7 mouse cellular contexts compared by ENCODE assay signal in the genomic region with DNA sequence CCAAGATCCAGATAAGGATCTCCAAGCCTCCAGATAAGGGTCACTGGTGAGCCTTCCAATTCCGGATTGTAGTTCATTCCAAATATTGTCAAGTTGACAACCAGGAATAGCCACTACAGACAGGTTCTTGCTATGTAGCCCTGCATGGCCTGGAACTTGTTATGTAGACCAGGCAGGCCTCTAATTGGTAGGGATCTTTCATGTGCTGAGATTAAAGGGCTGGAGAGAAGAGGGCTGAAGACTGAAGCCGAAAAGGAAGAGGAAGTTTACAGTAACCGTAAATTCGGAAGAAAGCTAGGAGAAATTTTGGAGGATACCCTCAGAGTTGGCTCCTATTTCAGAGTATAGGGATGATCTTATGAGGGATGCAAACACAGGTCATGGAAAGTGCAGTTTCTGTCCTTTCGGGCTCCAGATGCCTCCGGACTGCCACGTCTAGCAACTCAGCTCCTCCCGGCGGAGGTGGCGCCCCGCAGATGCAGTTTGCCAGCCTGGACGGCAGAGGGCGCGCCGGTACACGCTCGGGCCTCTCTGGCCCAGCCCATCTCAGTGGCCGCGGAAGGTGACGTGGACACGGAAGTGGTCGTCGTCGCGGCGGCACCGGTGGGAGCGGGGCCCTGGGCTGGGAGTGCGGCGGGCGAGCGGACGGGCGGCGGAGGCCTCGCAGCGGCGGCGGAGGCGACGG. TPM values are rescaled to one million over a fixed set of nuclear protein-coding genes. Genes with fewer than 3 reads are reported as not detected.
A peak's percentile ranks its signal among the peaks of the same experiment; 100 is the strongest.
DNase-seq lines count a peak whose midpoint lies in the region; ATAC-seq lines count a peak whose summit lies in the region.

Lrrc59 (plus strand) TSS at position 569 of the 685 bp plus-strand sequence.

- WGBS in embryonic facial prominence, embryonic 10.5 days: 7% methylated on average over 41 of the region's 41 CpGs
- WGBS in limb, embryonic 10.5 days: 6% methylated on average over 36 of the region's 41 CpGs
- WGBS in midbrain, embryonic 13.5 days: 8% methylated on average over 38 of the region's 41 CpGs

- H3K9me3 ChIP-seq in embryonic facial prominence, embryonic 10.5 days: no peaks in the 10 kb centered on the region
- no peaks in the 10 kb centered on the region for H3K9me3 ChIP-seq in limb, embryonic 10.5 days (replicated peaks)
- H3K9me3 ChIP-seq in midbrain, embryonic 13.5 days: no peaks in the 10 kb centered on the region

- peak; percentile 98 for DNase-seq in adrenal gland, postnatal 10 days
- DNase-seq in embryonic facial prominence, embryonic 10.5 days (ENCODE audit: low spot score): peak; percentile 96
- peak; percentile 89 for DNase-seq in kidney, adult 11 months
- peak; percentile 99 for DNase-seq in limb, embryonic 10.5 days (ENCODE audit: low spot score)
- DNase-seq in spleen, adult 12 weeks (ENCODE audit: low spot score): peak; percentile 93

- peaks cover 17% of the 10 kb centered on the region for H3K4me1 ChIP-seq in embryonic facial prominence, embryonic 10.5 days
- peaks cover 15% of the 10 kb centered on the region for H3K4me1 ChIP-seq in limb, embryonic 10.5 days
- H3K4me1 ChIP-seq in midbrain, embryonic 13.5 days (replicated peaks): peaks cover 16% of the 10 kb centered on the region

- no peaks in the 10 kb centered on the region for H3K27me3 ChIP-seq in embryonic facial prominence, embryonic 10.5 days (replicated peaks; ENCODE audit: low read depth, poor library complexity, severe bottlenecking)
- no peaks in the 10 kb centered on the region for H3K27me3 ChIP-seq in limb, embryonic 10.5 days (ENCODE audit: low read depth, poor library complexity, severe bottlenecking)
- no peaks in the 10 kb centered on the region for H3K27me3 ChIP-seq in midbrain, embryonic 13.5 days

- H3K4me3 ChIP-seq in embryonic facial prominence, embryonic 10.5 days: peak within 1 kb of the TSS; percentile 97
- peak within 1 kb of the TSS; percentile 95 for H3K4me3 ChIP-seq in limb, embryonic 10.5 days
- peak within 1 kb of the TSS; percentile 98 for H3K4me3 ChIP-seq in midbrain, embryonic 13.5 days (replicated peaks)

- peak; percentile 97 for ATAC-seq in granulocyte monocyte progenitor cell, adult 5-6 weeks (replicated peaks; ENCODE audit: poor library complexity, severe bottlenecking)
- ATAC-seq in midbrain, embryonic 13.5 days: peak; percentile 99

- peaks cover 31% of the 10 kb centered on the region for H3K36me3 ChIP-seq in embryonic facial prominence, embryonic 10.5 days (replicated peaks)
- peaks cover 32% of the 10 kb centered on the region for H3K36me3 ChIP-seq in limb, embryonic 10.5 days
- H3K36me3 ChIP-seq in midbrain, embryonic 13.5 days: peaks cover 25% of the 10 kb centered on the region

- H3K4me2 ChIP-seq in midbrain, embryonic 13.5 days (replicated peaks): peak within 1 kb of the TSS; percentile 92

- H3K9ac ChIP-seq in midbrain, embryonic 13.5 days (replicated peaks): peak within 1 kb of the TSS; percentile 95

- peak within 1 kb of the TSS; percentile 90 for H3K27ac ChIP-seq in embryonic facial prominence, embryonic 10.5 days (replicated peaks)
- H3K27ac ChIP-seq in limb, embryonic 10.5 days: peak within 1 kb of the TSS; percentile 89
- peak within 1 kb of the TSS; percentile 72 for H3K27ac ChIP-seq in midbrain, embryonic 13.5 days

RNA-seq across cellular contexts. Expression of gene Lrrc59, which starts in this region (rescaled TPM):
- total RNA-seq in adrenal gland, postnatal 10 days (2021): 100 to 1,000 TPM; 101 to 119 TPM
- polyA plus RNA-seq in embryonic facial prominence, embryonic 10.5 days (2016; fragmentation: Nextera tagmentation; extraction: Ambion mirVana): 258 and 280 TPM in 2 replicates
- 142 and 150 TPM in 2 replicates for total RNA-seq in granulocyte monocyte progenitor cell, adult 5-6 weeks (2014; fragmentation: Nextera tagmentation)
- total RNA-seq in granulocyte monocyte progenitor cell, adult 5-6 weeks (2017): 238 and 257 TPM in 2 replicates
- polyA plus RNA-seq in limb, embryonic 10.5 days (2016; fragmentation: Nextera tagmentation; extraction: Ambion mirVana): 274 and 301 TPM in 2 replicates
- polyA plus RNA-seq in midbrain, embryonic 13.5 days (2015; fragmentation: Nextera tagmentation; extraction: Ambion mirVana): 167 and 168 TPM in 2 replicates

Comparison
In these comparisons a context has a peak if more than half of its experiments do, and no peak if none do; other contexts are left out.
1. Peak in every context shown above with its lines: DNase-seq, ATAC-seq, H3K4me3 ChIP-seq and H3K27ac ChIP-seq.